Mouse (Mus musculus): ENCODE data around the gene Il27ra. TPM values are rescaled to one million over a fixed set of nuclear protein-coding genes. Genes with fewer than 3 reads are reported as not detected.

Il27ra gene
- 0.31 and 0.86 TPM in 2 replicates for total RNA-seq (2014; rRNA removed)
- polyA plus RNA-seq (2015; fragmentation: Nextera tagmentation; extraction: Ambion mirVana): 0.29 and 0.45 TPM in 2 replicates

DNA sequence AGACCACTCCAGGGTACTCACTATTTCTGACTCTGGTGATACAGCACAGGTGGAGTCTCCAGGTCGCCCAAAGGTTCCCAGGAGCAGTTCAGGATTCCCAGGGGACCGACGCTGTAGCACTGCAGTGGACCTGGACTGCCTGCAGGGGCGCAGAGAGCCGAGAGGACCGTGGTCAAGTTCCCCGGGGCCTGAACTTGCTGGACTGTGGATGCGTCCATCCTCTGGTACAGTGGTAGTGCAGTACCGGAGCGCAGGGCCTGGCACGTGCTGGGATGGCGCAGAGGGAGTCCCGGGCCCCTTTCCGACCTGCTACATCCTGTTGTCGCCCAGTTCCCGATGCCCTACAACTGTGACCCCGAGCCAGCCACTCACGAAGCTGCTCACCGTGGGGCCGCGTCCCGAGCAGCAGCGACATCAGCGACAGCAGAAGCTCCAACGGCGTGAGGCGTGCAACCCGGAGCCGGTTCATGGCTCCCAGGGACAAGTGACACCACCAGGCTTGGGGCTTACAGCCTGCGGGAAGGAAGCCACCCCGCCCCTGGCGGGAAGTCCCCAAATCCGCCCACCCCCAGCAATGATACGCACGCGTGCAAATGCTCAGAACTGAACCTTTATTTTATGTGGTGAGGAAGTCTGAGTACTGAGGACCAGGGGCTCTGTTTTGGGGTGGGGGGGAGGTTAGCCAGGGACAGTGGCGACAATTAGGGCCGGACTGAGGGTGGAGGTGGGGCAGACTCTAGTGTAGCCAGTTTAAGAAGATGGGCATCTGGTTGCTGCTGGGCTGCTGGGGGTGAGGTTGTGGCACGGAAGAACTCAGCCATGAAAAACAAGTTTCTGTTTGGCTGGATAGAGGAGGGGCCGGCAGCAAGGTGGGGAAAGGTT, at the start of gene Il27ra:
Il27ra (minus strand) TSS at position 524 of the 882 bp plus-strand sequence.
- Histone ChIP-seq H3K4me1 (ENCODE audit: insufficient read depth) (peaks cover 6% of the 10 kb centered on the region; the same call in 1 of the 2 replicates), H3K27me3 (ENCODE audit: insufficient read depth, low read length) (peaks cover 34% of the 10 kb centered on the region), H3K36me3 (ENCODE audit: insufficient read depth) (no peaks in the 10 kb centered on the region), H3K4me3 (ENCODE audit: low read depth, low read length) (peak within 1 kb of the TSS; percentile 28), H3K9ac (peak within 1 kb of the TSS; percentile 18; the same call in 1 of the 2 replicates), H3K9me3 (ENCODE audit: low read length) (no peaks in the 10 kb centered on the region), H3K27ac (ENCODE audit: low read depth, low read length) (no peak within 1 kb of the TSS), H3K4me2 (ENCODE audit: low read depth) (peak within 1 kb of the TSS; percentile 61)
- WGBS: 5% methylated on average over 40 of the region's 40 CpGs
- peak; percentile 73 for TF ChIP-seq CTCF (IDR thresholded peaks at IDR 0.05; ENCODE audit: low read depth)
- peak; percentile 58 for ATAC-seq
- peak; percentile 37 for DNase-seq

DNA sequence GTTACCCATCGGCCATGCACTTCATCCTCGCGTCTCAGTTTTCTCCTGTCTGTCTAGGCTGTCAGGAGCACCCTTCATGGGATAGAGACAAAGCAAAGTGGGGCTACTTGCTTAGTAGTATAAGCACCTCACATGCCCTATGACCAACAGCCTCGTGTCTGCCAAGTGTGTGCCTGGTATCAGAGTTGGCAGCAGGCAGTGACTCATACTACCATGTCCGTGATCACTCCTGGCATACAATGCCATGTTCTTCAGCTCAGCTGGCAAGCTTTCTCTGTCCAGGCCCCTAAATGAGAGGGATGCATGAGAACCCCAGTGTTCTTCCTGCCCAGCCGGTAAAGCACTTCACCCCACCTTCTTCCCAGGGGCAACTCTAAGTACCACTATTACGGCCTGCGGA, 48.2 kb upstream of the Il27ra start:
- H3K27me3 ChIP-seq (ENCODE audit: insufficient read depth, low read length): no peaks in the 10 kb centered on the region
- TF ChIP-seq CTCF (IDR thresholded peaks at IDR 0.05; ENCODE audit: low read depth): no peak
- no peak for ATAC-seq
- no peak overlapping the region for H3K27ac ChIP-seq (ENCODE audit: low read depth, low read length)
- no peak overlapping the region for H3K4me2 ChIP-seq (ENCODE audit: low read depth)
- H3K9me3 ChIP-seq (ENCODE audit: low read length): no peaks in the 10 kb centered on the region
- WGBS: 87% methylated on average over 8 of the region's 8 CpGs
- H3K9ac ChIP-seq: no peak overlapping the region
- DNase-seq: no peak
- H3K36me3 ChIP-seq (ENCODE audit: insufficient read depth): peaks cover 88% of the 10 kb centered on the region
- no peak overlapping the region for H3K4me3 ChIP-seq (ENCODE audit: low read depth, low read length)
- H3K4me1 ChIP-seq (ENCODE audit: insufficient read depth): no peaks in the 10 kb centered on the region

DNA sequence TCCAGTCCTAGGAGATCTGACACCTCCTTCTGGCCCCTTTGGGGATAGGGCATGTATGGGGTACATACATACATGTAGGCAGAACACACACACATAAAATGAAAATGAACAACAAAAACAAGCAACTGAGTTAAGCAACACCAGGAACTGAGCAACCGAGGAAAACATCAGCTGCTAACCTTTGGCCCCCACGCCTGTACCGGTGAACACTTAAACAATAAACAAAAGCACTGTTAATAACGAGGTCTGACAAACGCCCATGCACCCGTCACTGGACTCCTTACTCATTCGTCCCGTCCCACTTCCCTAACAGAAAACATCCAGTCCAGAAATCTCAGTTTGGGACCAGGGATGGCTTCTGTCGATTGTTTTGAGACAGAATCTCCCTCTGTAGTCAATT, 46.9 kb upstream of the Il27ra start:
- Histone ChIP-seq H3K4me1 (ENCODE audit: insufficient read depth) (no peaks in the 10 kb centered on the region), H3K9ac (no peak overlapping the region), H3K4me2 (ENCODE audit: low read depth) (no peak overlapping the region), H3K36me3 (ENCODE audit: insufficient read depth) (peaks cover 86% of the 10 kb centered on the region), H3K27ac (ENCODE audit: low read depth, low read length) (no peak overlapping the region), H3K27me3 (ENCODE audit: insufficient read depth, low read length) (no peaks in the 10 kb centered on the region), H3K4me3 (ENCODE audit: low read depth, low read length) (no peak overlapping the region), H3K9me3 (ENCODE audit: low read length) (no peaks in the 10 kb centered on the region)
- 64% methylated on average over 9 of the region's 9 CpGs for WGBS
- no peak for TF ChIP-seq CTCF (IDR thresholded peaks at IDR 0.05; ENCODE audit: low read depth)
- DNase-seq (no peak), ATAC-seq (no peak)

DNA sequence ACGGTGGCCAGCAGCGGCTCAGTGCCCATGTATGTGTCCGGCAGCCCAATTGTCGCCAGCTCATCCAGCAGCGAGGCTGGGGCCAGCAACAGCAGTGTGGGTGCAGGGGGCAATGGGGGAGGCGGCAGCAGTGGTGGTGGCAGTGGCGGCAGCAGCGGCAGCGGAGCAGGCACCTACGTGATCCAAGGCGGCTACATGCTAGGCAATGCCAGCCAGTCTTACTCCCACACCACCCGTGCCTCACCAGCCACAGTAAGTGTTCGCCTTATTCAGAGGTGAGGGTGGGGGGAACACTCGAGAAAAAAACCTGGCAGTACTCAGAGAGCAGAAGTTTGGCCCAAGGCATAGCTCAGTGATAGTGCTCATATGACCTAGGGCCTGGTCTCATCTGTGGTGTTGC, 45.4 kb upstream of the Il27ra start:
- no peaks in the 10 kb centered on the region for H3K27me3 ChIP-seq (ENCODE audit: insufficient read depth, low read length)
- DNase-seq: no peak
- H3K9me3 ChIP-seq (ENCODE audit: low read length): no peaks in the 10 kb centered on the region
- no peak overlapping the region for H3K9ac ChIP-seq
- no peaks in the 10 kb centered on the region for H3K4me1 ChIP-seq (ENCODE audit: insufficient read depth)
- no peak for TF ChIP-seq CTCF (IDR thresholded peaks at IDR 0.05; ENCODE audit: low read depth)
- no peak overlapping the region for H3K4me3 ChIP-seq (ENCODE audit: low read depth, low read length)
- peaks cover 78% of the 10 kb centered on the region for H3K36me3 ChIP-seq (ENCODE audit: insufficient read depth)
- ATAC-seq: no peak
- H3K27ac ChIP-seq (ENCODE audit: low read depth, low read length): no peak overlapping the region
- no peak overlapping the region for H3K4me2 ChIP-seq (ENCODE audit: low read depth)
- 93% methylated on average over 14 of the region's 14 CpGs for WGBS

DNA sequence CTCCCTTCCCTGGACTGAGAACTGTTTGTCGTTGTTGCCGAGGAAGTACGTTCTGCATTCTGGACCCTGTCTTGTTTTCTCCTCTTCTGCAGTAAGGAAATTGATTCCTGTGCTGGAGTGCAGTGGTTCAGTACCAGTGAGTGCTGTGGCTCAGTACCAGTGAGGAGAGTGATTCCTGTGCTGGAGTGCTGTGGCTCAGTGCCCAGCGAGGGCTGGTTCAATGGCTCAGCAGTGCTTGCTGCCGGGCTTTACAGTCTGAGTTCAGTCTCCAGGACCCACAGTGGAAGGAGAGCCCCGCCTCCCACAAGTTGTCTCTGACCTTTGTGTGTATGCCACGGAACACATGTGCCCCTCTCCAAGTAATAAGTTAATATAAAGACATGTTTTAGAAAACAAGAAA, 44.8 kb upstream of the Il27ra start:
- H3K27ac ChIP-seq (ENCODE audit: low read depth, low read length): no peak overlapping the region
- no peaks in the 10 kb centered on the region for H3K9me3 ChIP-seq (ENCODE audit: low read length)
- H3K9ac ChIP-seq: no peak overlapping the region
- H3K36me3 ChIP-seq (ENCODE audit: insufficient read depth): peaks cover 78% of the 10 kb centered on the region
- H3K4me1 ChIP-seq (ENCODE audit: insufficient read depth): no peaks in the 10 kb centered on the region
- WGBS: 85% methylated on average over 7 of the region's 7 CpGs
- no peak overlapping the region for H3K4me3 ChIP-seq (ENCODE audit: low read depth, low read length)
- TF ChIP-seq CTCF (IDR thresholded peaks at IDR 0.05; ENCODE audit: low read depth): no peak
- no peak overlapping the region for H3K4me2 ChIP-seq (ENCODE audit: low read depth)
- DNase-seq (no peak), ATAC-seq (no peak)
- no peaks in the 10 kb centered on the region for H3K27me3 ChIP-seq (ENCODE audit: insufficient read depth, low read length)

DNA sequence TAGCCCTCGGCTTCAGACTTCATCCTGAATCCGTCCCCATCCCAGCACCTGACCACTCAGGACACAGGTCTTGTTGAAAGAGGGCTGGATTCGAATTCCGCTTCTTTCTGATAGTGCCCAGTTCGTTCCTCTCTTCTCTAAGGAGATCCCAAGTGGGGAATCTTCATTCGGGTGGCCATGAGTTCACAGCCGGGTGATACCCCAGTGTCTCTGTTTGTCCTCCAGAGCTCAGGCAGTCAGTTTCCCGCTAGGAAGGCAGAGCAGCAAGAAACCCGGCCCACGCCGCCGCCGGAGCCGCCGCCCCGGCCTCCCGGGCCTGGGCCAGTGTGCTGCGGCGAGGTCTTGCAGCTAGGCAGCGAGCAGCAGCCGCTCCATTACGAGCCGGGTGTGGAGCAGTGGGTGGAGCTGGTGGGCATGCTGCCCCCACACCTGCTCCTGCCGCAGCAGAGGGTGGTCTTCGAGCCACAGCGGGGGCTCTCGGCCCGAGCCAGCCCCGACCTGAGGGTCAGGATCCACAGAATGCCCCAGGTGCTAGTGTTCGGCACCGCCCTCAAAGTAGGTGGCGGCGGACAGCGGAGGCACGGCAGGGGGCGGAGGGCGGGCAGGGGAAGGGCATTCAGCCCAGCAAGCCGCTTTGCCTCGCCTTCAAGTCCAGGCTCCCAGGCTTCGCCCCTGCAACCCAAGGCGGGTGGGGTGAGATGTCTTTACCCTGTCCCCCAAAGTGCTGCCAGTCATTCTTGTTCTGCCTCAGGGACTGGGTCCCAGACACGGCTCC, 42.1 kb upstream of the Il27ra start:
- ATAC-seq (no peak), DNase-seq (no peak)
- H3K27me3 ChIP-seq (ENCODE audit: insufficient read depth, low read length): no peaks in the 10 kb centered on the region
- H3K36me3 ChIP-seq (ENCODE audit: insufficient read depth): peaks cover 78% of the 10 kb centered on the region
- no peak for TF ChIP-seq CTCF (IDR thresholded peaks at IDR 0.05; ENCODE audit: low read depth)
- H3K27ac ChIP-seq (ENCODE audit: low read depth, low read length): no peak overlapping the region
- no peaks in the 10 kb centered on the region for H3K9me3 ChIP-seq (ENCODE audit: low read length)
- WGBS: 38% methylated on average over 40 of the region's 42 CpGs
- H3K4me2 ChIP-seq (ENCODE audit: low read depth): no peak overlapping the region
- no peak overlapping the region for H3K4me3 ChIP-seq (ENCODE audit: low read depth, low read length)
- H3K9ac ChIP-seq: no peak overlapping the region
- no peaks in the 10 kb centered on the region for H3K4me1 ChIP-seq (ENCODE audit: insufficient read depth)

DNA sequence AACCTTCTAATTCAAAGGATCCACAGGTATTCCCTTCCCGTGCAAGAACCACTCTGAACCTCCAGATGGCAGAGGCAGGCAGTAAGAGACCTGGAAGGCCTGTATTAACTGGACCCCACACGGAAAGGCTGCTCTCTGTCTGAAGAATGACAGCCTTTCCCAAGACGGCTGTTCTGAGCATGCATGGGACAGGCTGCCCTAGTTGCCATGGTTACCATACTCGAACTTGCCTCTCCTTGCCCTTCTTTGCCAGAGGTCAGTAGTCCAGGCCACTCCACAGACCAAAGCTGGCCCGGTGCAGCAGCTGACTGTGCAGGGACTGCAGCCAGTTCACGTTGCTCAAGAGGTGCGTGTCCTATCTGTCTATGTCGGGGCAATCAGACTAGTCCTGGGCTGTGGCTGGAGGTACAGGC, 41.4 kb upstream of the Il27ra start:
- DNase-seq (no peak), ATAC-seq (peak; percentile 66)
- no peak overlapping the region for H3K9ac ChIP-seq

More for the DNA sequence above, 41.4 kb upstream of the Il27ra start:
- H3K27me3 ChIP-seq (ENCODE audit: insufficient read depth, low read length): no peaks in the 10 kb centered on the region
- no peak overlapping the region for H3K4me2 ChIP-seq (ENCODE audit: low read depth)
- H3K36me3 ChIP-seq (ENCODE audit: insufficient read depth): peaks cover 77% of the 10 kb centered on the region
- H3K9me3 ChIP-seq (ENCODE audit: low read length): no peaks in the 10 kb centered on the region
- no peaks in the 10 kb centered on the region for H3K4me1 ChIP-seq (ENCODE audit: insufficient read depth)
- 33% methylated on average over 8 of the region's 8 CpGs for WGBS
- H3K4me3 ChIP-seq (ENCODE audit: low read depth, low read length): no peak overlapping the region
- peak; percentile 33 for TF ChIP-seq CTCF (IDR thresholded peaks at IDR 0.05; ENCODE audit: low read depth)
- no peak overlapping the region for H3K27ac ChIP-seq (ENCODE audit: low read depth, low read length)

Data from forebrain, postnatal 0 days (tissue).